Mouse (Mus musculus) spleen, adult 2 months (tissue): Measurements from ENCODE around the gene Zbtb18.

Experiments used
- CTCF ChIP-seq: fragments of 200-500 bp; IDR thresholded peaks from 2 replicates; pipeline ENCODE4 v1.5.1; 2011; ENCODE audit warnings: mild to moderate bottlenecking, inconsistent platforms; ENCODE audit not compliant: insufficient read depth, insufficient read length, insufficient replicate concordance; ENCODE audit errors: extremely low read depth
- POLR2A ChIP-seq: fragments of 200-500 bp; IDR thresholded peaks from 2 replicates; pipeline ENCODE4 v1.6.1; 2011; ENCODE audit warnings: low read depth, low read length, inconsistent platforms

DNA sequence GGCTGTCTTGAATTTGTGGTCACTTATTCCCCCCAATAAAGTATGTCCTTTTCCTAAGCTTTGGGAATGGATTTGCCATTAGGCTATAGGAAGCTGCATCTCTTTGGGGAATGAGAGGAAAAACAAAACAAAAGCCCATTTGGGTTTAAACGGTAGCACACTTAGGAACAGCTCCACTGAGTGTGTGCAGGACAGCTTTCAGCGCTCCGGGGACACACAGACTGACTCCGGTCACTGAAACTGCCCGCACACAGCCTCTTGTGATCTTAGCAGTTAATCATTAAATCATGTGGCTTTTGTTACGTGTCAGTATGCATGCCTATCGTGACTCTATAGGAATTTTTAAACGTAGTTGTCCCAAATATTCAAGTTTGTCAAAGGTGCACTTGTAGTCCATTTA lies 11.7 kb downstream of the Zbtb18 start:
- TF ChIP-seq CTCF (no peak), POLR2A (no peak)
